Mouse (Mus musculus) kidney, embryonic 16.5 days (tissue): ENCODE measurements around the gene Skap1. TPM values are rescaled to one million over a fixed set of nuclear protein-coding genes. Genes with fewer than 3 reads are reported as not detected.

Experiments
- ATAC-seq: fragments of 200-750 bp; cut with Nextera tagmentation; 2 replicates; pipeline ENCODE4 v1.8.0; 2017; ENCODE audit warnings: moderate TSS enrichment; ENCODE audit not compliant: low FRiP score, low TSS enrichment
- H3K27ac ChIP-seq: fragments of 300-500 bp; sonication (generic); 2 replicates; pipeline ENCODE4 v1.5.1; 2014; ENCODE audit warnings: low read length
- H3K27me3 ChIP-seq: fragments of 300-500 bp; sonication (generic); 2 replicates; pipeline ENCODE4 v1.6.1; 2014; ENCODE audit warnings: low read length, control low read depth, mixed read lengths; ENCODE audit not compliant: insufficient read depth
- H3K36me3 ChIP-seq: fragments of 300-500 bp; sonication (generic); 2 replicates; pipeline ENCODE4 v1.6.1; 2014; ENCODE audit warnings: low read length, control low read depth, mixed read lengths; ENCODE audit not compliant: insufficient read depth
- H3K4me1 ChIP-seq: fragments of 300-500 bp; sonication (generic); 2 replicates; pipeline ENCODE4 v1.6.1; 2014; ENCODE audit warnings: low read length, control low read depth, mixed read lengths; ENCODE audit not compliant: insufficient read depth
- H3K4me2 ChIP-seq: fragments of 300-500 bp; sonication (generic); replicated peaks from 2 replicates; pipeline ENCODE4 v1.6.1; 2014; ENCODE audit warnings: low read depth, low read length
- H3K4me3 ChIP-seq: fragments of 300-500 bp; sonication (generic); 2 replicates; pipeline ENCODE4 v1.5.1; 2014; ENCODE audit warnings: mild to moderate bottlenecking, low read length
- H3K9ac ChIP-seq: fragments of 300-500 bp; sonication (generic); replicated peaks from 2 replicates; pipeline ENCODE4 v1.6.1; 2014; ENCODE audit warnings: low read length
- H3K9me3 ChIP-seq: fragments of 300-500 bp; sonication (generic); 2 replicates; pipeline ENCODE4 v1.6.1; 2016; ENCODE audit warnings: low read length, control low read depth
- WGBS: fragments of 180-500 bp; shearing (Covaris S2); extraction: QIAGEN DNeasy Blood & Tissue Kit; methylation state at CpG from one replicate; pipeline ENCODE4 v1.1.7; 2014; 5-methylcytosine and 5-hydroxymethylcytosine counted together
- polyA plus RNA-seq: library from polyadenylated mRNA; unstranded; fragments of >200 nt; fragmentation: Nextera tagmentation; extraction: Ambion mirVana; gene quantifications from 2 replicates; pipeline ENCODE4 v1.2.1, GENCODE M21; 2015

The Skap1 gene
- polyA plus RNA-seq, 1 experiment from 2014 or later, result 10.1 TPM

GRCm38 (mm10) chr11:96578551-96579283 lies 114.3 kb downstream of the Skap1 start:
- ATAC-seq, result peak; percentile 69; the same call in 1 of the 2 replicates
- Histone ChIP-seq H3K27ac (peak overlapping the region; percentile 65), H3K9me3 (no peaks in the 10 kb centered on the region), H3K27me3 (no peaks in the 10 kb centered on the region), H3K4me1 (peaks cover 24% of the 10 kb centered on the region), H3K4me3 (peak overlapping the region; percentile 39), H3K4me2 (peak overlapping the region; percentile 53), H3K9ac (peak overlapping the region; percentile 9), H3K36me3 (no peaks in the 10 kb centered on the region)
- WGBS, result 5% methylated on average over 25 of the region's 25 CpGs

DNA sequence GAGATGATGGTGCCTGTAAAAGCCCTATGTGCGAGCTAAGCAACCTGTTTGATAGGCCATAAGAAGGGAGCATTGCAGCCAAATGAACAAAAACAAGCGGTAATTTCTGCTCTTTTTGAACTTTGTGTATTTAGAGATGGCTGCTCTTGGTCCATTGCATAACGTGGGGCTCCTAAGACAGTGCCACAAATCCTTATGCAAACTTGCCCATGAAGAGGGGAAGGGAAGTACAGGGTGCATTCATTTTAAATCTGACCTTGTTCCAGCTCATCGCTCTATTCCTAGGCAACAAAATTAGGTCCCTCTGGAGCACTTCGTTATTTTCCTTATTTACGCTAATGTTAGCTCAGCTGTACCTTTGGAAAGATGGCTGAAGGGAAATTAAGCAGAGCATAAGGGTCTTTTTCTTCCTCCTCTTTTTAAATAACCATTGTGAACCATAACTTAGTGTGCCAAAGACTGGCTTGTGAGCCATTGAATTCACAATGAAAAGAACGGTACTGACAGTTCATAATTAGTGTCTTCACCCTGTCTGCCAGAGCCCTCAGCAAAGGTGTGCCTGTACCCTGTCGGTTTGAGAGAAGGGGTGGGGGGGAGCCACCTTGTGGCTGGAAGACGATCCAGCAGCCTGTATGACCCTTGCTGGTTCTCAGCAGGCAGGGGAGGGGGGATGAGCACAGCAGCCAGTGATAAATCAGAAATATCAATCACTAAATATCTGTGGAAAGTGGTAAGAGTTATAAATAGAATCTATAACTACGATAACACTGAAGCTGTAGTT lies 117.4 kb downstream of the Skap1 start:
- no peaks in the 10 kb centered on the region for H3K9me3 ChIP-seq
- H3K27me3 ChIP-seq, result no peaks in the 10 kb centered on the region
- peak; percentile 63; the same call in 1 of the 2 replicates for ATAC-seq
- no peak overlapping the region for H3K9ac ChIP-seq
- WGBS, result 41% methylated on average over 10 of the region's 10 CpGs
- no peak overlapping the region for H3K4me3 ChIP-seq
- no peak overlapping the region for H3K27ac ChIP-seq
- H3K4me2 ChIP-seq, result no peak overlapping the region
- no peaks in the 10 kb centered on the region for H3K36me3 ChIP-seq
- peaks cover 23% of the 10 kb centered on the region for H3K4me1 ChIP-seq

DNA sequence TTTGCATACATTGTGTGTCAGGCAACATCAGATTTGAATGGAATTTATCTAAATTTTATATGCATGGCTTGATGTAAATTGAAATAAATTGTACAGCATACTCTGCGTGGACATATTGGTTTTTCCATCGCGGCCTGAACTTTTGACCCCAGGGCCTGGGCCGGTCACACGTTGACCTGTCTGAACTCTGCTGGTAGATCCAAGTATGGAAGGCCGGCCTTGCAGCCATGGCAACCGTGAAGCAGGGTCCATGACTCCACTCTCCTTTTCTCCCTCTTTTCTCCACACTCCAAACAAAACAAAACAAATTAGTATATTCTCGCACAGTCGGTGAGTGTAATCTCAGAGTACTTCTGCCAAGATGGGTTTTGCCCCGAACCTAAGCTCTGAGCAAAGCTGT lies 118.2 kb downstream of the Skap1 start:
- no peak for ATAC-seq
- Histone ChIP-seq H3K9me3 (no peaks in the 10 kb centered on the region), H3K4me3 (no peak overlapping the region), H3K4me2 (no peak overlapping the region), H3K9ac (no peak overlapping the region), H3K27ac (no peak overlapping the region), H3K27me3 (no peaks in the 10 kb centered on the region), H3K4me1 (peaks cover 17% of the 10 kb centered on the region), H3K36me3 (no peaks in the 10 kb centered on the region)
- 29% methylated on average over 10 of the region's 10 CpGs for WGBS

DNA sequence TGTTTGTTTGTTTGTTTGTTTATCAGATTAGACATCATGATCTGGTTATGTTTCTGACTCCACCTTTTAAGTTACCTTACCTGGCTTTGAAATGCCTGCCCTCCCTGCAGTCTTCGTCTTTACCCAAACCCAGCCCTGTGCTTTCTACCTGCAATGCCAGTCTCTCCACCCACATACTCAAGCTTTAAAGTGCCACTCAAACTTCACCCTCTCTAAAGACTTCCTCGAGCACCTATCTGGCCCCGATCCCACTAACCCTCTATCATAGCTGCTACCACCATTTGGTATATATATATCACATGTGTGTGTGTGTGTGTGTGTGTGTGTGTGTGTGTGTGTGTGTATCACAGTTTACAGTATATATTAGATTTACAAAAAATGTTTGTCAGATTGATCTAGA lies 125.4 kb downstream of the Skap1 start:
- Histone ChIP-seq H3K36me3 (no peaks in the 10 kb centered on the region), H3K4me3 (no peak overlapping the region), H3K27ac (no peak overlapping the region), H3K4me2 (no peak overlapping the region), H3K27me3 (peaks cover 2% of the 10 kb centered on the region; the same call in 1 of the 2 replicates), H3K9ac (no peak overlapping the region), H3K9me3 (no peaks in the 10 kb centered on the region), H3K4me1 (peaks cover 5% of the 10 kb centered on the region; the same call in 1 of the 2 replicates)
- 63% methylated on average over 3 of the region's 3 CpGs for WGBS
- no peak for ATAC-seq

DNA sequence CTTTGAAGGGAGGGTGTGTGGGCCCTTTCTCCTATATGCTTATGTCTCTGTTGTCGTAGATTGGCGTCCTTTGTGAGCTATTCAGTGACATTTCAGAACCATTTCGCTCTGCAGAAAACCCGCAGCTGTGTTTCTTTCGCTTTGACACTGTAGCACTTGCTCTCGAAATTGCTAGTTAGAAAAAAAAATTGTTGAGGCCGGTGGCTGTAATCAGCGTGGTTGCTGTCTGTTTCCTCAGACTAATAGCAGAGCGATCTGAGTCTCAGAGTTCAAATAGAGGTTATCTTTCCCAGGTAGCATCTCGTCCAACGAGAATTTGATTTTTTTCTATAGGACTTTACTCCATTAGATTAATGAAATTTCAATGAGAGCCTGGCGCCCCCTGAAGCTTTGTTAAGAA lies 131.5 kb downstream of the Skap1 start:
- Histone ChIP-seq H3K27me3 (no peaks in the 10 kb centered on the region), H3K9me3 (no peaks in the 10 kb centered on the region), H3K4me2 (peak overlapping the region; percentile 36), H3K9ac (peak overlapping the region; percentile 28; the same call in 1 of the 2 replicates), H3K27ac (no peak overlapping the region), H3K4me1 (peaks cover 18% of the 10 kb centered on the region), H3K4me3 (peak overlapping the region; percentile 3; the same call in 1 of the 2 replicates), H3K36me3 (no peaks in the 10 kb centered on the region)
- no peak for ATAC-seq
- WGBS, result 25% methylated on average over 12 of the region's 12 CpGs

DNA sequence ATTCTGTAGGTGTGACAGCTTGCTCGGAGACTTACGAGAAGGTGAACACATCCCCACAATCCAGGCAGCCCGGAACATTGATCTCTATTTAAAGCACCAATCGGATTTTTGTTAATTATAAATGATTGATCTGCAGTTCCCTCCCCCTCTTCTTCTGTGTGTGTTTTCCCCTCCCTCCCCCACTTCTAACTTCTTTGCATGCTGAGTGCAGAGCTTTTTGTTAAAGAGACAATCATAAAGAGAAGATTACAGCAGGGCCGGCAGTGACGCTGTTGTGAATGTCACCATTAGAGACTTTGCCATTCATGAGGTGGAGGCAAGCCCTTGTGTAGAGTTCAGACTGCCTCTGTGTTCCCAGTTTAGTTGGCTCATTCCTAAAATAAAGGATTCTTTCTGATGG lies 131.9 kb downstream of the Skap1 start:
- no peak for ATAC-seq
- no peaks in the 10 kb centered on the region for H3K36me3 ChIP-seq
- no peaks in the 10 kb centered on the region for H3K9me3 ChIP-seq
- H3K27me3 ChIP-seq, result no peaks in the 10 kb centered on the region
- no peak overlapping the region for H3K27ac ChIP-seq
- 26% methylated on average over 6 of the region's 6 CpGs for WGBS
- H3K9ac ChIP-seq, result peak overlapping the region; percentile 28; the same call in 1 of the 2 replicates
- H3K4me3 ChIP-seq, result peak overlapping the region; percentile 3; the same call in 1 of the 2 replicates
- H3K4me2 ChIP-seq, result peak overlapping the region; percentile 36
- H3K4me1 ChIP-seq, result peaks cover 18% of the 10 kb centered on the region

GRCm38 (mm10) chr11:96602806-96603205 lies 138.4 kb downstream of the Skap1 start:
- Histone ChIP-seq H3K9me3 (no peaks in the 10 kb centered on the region), H3K36me3 (no peaks in the 10 kb centered on the region), H3K27ac (no peak overlapping the region), H3K4me2 (no peak overlapping the region), H3K27me3 (no peaks in the 10 kb centered on the region), H3K4me3 (no peak overlapping the region), H3K9ac (no peak overlapping the region), H3K4me1 (peaks cover 12% of the 10 kb centered on the region)
- no peak for ATAC-seq
- WGBS, result 70% methylated on average over 3 of the region's 3 CpGs

- Histone ChIP-seq H3K4me3 (no peak overlapping the region), H3K4me1 (peaks cover 12% of the 10 kb centered on the region), H3K4me2 (no peak overlapping the region), H3K27me3 (no peaks in the 10 kb centered on the region), H3K27ac (peak overlapping the region; percentile 48), H3K9ac (no peak overlapping the region), H3K36me3 (no peaks in the 10 kb centered on the region), H3K9me3 (no peaks in the 10 kb centered on the region)
- 31% methylated on average over 6 of the region's 6 CpGs for WGBS
- no peak for ATAC-seq
Observed at GRCm38 (mm10) chr11:96604306-96604705, 139.9 kb downstream of the Skap1 start.

DNA sequence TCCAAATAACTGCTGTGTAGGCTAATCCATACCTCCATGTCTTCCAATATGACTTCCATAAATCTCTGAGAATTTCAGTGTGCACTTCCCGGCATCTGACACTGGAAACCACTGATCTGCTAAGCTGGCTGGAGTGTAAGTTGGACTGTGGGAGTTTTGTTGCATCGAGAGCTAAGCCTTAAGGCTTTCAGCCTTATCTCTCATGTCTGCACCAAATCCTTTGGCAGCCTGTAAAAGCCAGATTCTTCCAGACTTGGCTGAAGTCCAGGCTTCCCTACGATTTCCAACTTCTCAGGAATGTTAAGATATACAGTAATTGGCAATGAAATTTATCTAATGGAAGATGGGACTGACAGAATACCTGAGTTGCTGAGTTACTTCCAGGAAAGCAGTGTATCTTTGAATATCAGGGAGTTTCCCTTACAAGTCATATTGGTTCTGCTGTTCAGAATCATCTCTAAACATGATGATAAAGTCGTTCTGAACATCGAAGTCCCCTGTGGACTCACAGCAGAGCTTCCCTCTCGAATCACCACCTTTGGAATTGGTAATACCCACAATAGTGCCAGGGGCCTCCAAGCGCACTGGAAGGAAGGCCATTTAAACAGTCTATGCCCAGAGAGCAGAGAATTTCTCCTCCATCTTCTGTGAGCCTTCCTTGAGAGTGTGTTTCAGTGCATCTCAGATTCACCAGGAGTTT lies 140.5 kb downstream of the Skap1 start:
- Histone ChIP-seq H3K9ac (no peak overlapping the region), H3K27me3 (no peaks in the 10 kb centered on the region), H3K4me1 (peaks cover 12% of the 10 kb centered on the region), H3K36me3 (no peaks in the 10 kb centered on the region), H3K9me3 (no peaks in the 10 kb centered on the region), H3K4me3 (no peak overlapping the region), H3K4me2 (no peak overlapping the region), H3K27ac (peak overlapping the region; percentile 48)
- WGBS, result 47% methylated on average over 7 of the region's 7 CpGs
- ATAC-seq, result no peak
